ENCODE assay signal across 8 mouse cellular contexts in the genomic region with DNA sequence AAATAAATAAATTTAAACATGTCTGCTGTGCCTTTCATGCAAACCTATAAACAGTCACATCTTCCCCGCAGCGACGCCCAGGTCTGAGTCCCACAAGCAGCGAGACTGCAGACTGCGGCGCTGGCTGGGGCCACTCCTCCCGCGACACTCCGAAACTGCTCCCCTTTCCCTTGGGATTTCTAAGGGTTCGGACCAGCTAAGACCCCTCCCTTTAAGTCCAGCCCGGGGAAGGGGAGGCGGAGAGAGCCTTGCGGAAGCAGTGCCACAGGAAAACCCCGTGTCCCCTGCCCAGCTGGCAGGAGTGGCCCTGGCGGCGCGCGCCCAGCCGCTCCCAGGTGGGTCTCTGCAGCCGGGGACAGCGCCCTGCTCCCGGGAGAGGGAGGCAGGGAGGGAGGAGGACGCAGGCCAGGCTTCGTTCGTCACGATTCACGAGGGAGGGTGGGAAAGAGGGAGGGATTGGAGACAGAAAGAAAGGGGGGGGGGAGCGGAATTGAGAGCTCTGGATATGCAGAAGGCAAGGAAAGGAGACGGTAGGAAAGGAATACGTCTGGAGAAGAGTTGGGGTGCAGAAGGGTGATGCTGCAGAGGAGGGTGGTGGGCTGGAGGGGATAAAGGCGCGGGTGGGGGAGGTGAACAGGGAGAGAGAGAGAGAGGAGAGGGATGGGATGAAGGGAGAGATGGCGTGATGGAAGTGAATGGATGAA. TPM values are rescaled to one million over a fixed set of nuclear protein-coding genes. Genes with fewer than 3 reads are reported as not detected.
DNase-seq lines count a peak whose midpoint lies in the region; ATAC-seq and TF ChIP-seq lines count a peak whose summit lies in the region.

No protein-coding gene starts in this region.

- in situ Hi-C loops in ES-E14 (cut with MboI; ENCODE audit: low sequenced_read_pairs in 2 of 2, unreplicated experiment in 2 of 2): no loop called here

- WGBS in forebrain, embryonic 10.5 days: under 1% methylated on average over 33 of the region's 33 CpGs
- WGBS in heart, embryonic 15.5 days: 1% methylated on average over 33 of the region's 33 CpGs
- under 1% methylated on average over 33 of the region's 33 CpGs for WGBS in liver, embryonic 15.5 days (ENCODE audit: insufficient replicate concordance)
- WGBS in neural tube, embryonic 11.5 days: under 1% methylated on average over 33 of the region's 33 CpGs

- peaks cover 2% of the 10 kb centered on the region; the same call in 1 of the 2 replicates for H3K36me3 ChIP-seq in ES-E14 (ENCODE audit: control insufficient read depth, insufficient read depth, low read length, poor library complexity, severe bottlenecking)
- 0 out of 2 replicates have a peak, but pooled peaks cover 3% of the 10 kb centered on the region for H3K36me3 ChIP-seq in forebrain, embryonic 10.5 days (replicated peaks)
- no peaks in the 10 kb centered on the region for H3K36me3 ChIP-seq in heart, embryonic 15.5 days
- H3K36me3 ChIP-seq in liver, embryonic 15.5 days (replicated peaks): no peaks in the 10 kb centered on the region
- no peaks in the 10 kb centered on the region for H3K36me3 ChIP-seq in neural tube, embryonic 11.5 days (ENCODE audit: control insufficient read depth, insufficient read depth, low read length)

- no peaks in the 10 kb centered on the region for H3K9me3 ChIP-seq in ES-E14 (ENCODE audit: control insufficient read depth, insufficient read depth, low read depth, low read length)
- no peaks in the 10 kb centered on the region for H3K9me3 ChIP-seq in forebrain, embryonic 10.5 days
- H3K9me3 ChIP-seq in heart, embryonic 15.5 days (replicated peaks): no peaks in the 10 kb centered on the region
- no peaks in the 10 kb centered on the region for H3K9me3 ChIP-seq in liver, embryonic 15.5 days (replicated peaks)
- no peaks in the 10 kb centered on the region for H3K9me3 ChIP-seq in neural tube, embryonic 11.5 days (ENCODE audit: control insufficient read depth, low read length)

- no peak for DNase-seq in ES-E14 (ENCODE audit: low read depth, low spot score)
- DNase-seq in brain, embryonic 18.5 days (ENCODE audit: low read depth, low spot score): peak; percentile 81
- peak; percentile 54 for DNase-seq in forebrain, embryonic 10.5 days (ENCODE audit: extremely low spot score, low spot score)
- DNase-seq in kidney, postnatal 10 days: peak; percentile 83
- peak; percentile 63 for DNase-seq in neural tube, embryonic 11.5 days (ENCODE audit: low spot score)
- peak; percentile 76 for DNase-seq in testis, postnatal 10 days (ENCODE audit: low spot score)

- peak; percentile 37 for ATAC-seq in heart, embryonic 15.5 days (replicated peaks; ENCODE audit: insufficient number of reproducible peaks, insufficient read depth, low FRiP score, low read depth)
- ATAC-seq in liver, embryonic 15.5 days (ENCODE audit: insufficient read depth): no peak
- peak; percentile 54 for ATAC-seq in neural tube, embryonic 11.5 days (ENCODE audit: insufficient read depth, low FRiP score, low TSS enrichment)

- peaks cover 3% of the 10 kb centered on the region in 2 experiments; a peak in 2 of 4 replicates for H3K4me1 ChIP-seq in ES-E14 (ENCODE audit: control insufficient read depth in 2 of 2, insufficient read depth in 2 of 2, low read length in 2 of 2, poor library complexity in 1 of 2)
- H3K4me1 ChIP-seq in forebrain, embryonic 10.5 days: peaks cover 27% of the 10 kb centered on the region
- peaks cover 19% of the 10 kb centered on the region for H3K4me1 ChIP-seq in heart, embryonic 15.5 days (replicated peaks)
- peaks cover 21% of the 10 kb centered on the region for H3K4me1 ChIP-seq in liver, embryonic 15.5 days (replicated peaks)
- H3K4me1 ChIP-seq in neural tube, embryonic 11.5 days (ENCODE audit: control insufficient read depth, insufficient read depth, low read length): peaks cover 3% of the 10 kb centered on the region; the same call in 1 of the 2 replicates

- peaks cover 20% of the 10 kb centered on the region for H3K27me3 ChIP-seq in forebrain, embryonic 10.5 days (ENCODE audit: poor library complexity, severe bottlenecking)
- peaks cover 3% of the 10 kb centered on the region for H3K27me3 ChIP-seq in heart, embryonic 15.5 days
- H3K27me3 ChIP-seq in liver, embryonic 15.5 days: peaks cover 30% of the 10 kb centered on the region
- no peaks in the 10 kb centered on the region for H3K27me3 ChIP-seq in neural tube, embryonic 11.5 days (ENCODE audit: control insufficient read depth, insufficient read depth, low read length)

- no peak overlapping the region for H3K27ac ChIP-seq in ES-E14 (ENCODE audit: insufficient read depth, low read depth, low read length, poor library complexity, severe bottlenecking)
- H3K27ac ChIP-seq in forebrain, embryonic 10.5 days: peak overlapping the region; percentile 87
- peak overlapping the region; percentile 93 for H3K27ac ChIP-seq in heart, embryonic 15.5 days
- no peak overlapping the region for H3K27ac ChIP-seq in liver, embryonic 15.5 days (replicated peaks)
- H3K27ac ChIP-seq in neural tube, embryonic 11.5 days (ENCODE audit: low read depth, low read length): peak overlapping the region; percentile 78

- peak overlapping the region; percentile 90 for H3K4me2 ChIP-seq in heart, embryonic 15.5 days
- H3K4me2 ChIP-seq in liver, embryonic 15.5 days: peak overlapping the region; percentile 98
- peak overlapping the region; percentile 93 for H3K4me2 ChIP-seq in neural tube, embryonic 11.5 days (ENCODE audit: low read depth)

- H3K9ac ChIP-seq in ES-E14 (ENCODE audit: insufficient read depth, low read depth, low read length, poor library complexity, severe bottlenecking): peak overlapping the region; percentile 72
- peak overlapping the region; percentile 86 for H3K9ac ChIP-seq in heart, embryonic 15.5 days
- peak overlapping the region; percentile 62 for H3K9ac ChIP-seq in liver, embryonic 15.5 days
- peak overlapping the region; percentile 65 for H3K9ac ChIP-seq in neural tube, embryonic 11.5 days (ENCODE audit: low read length)

- H3K4me3 ChIP-seq in ES-E14 (ENCODE audit: insufficient read depth in 1 of 2, low read depth in 1 of 2, low read length in 2 of 2, poor library complexity in 1 of 2, severe bottlenecking in 1 of 2): peak overlapping the region; percentile 90 to 96
- peak overlapping the region; percentile 88 for H3K4me3 ChIP-seq in forebrain, embryonic 10.5 days
- peak overlapping the region; percentile 91 for H3K4me3 ChIP-seq in heart, embryonic 15.5 days
- peak overlapping the region; percentile 70 for H3K4me3 ChIP-seq in liver, embryonic 15.5 days (replicated peaks)
- peak overlapping the region; percentile 68 for H3K4me3 ChIP-seq in neural tube, embryonic 11.5 days (ENCODE audit: low read depth, low read length)

TF ChIP-seq in ES-E14, 5 proteins besides CTCF, POLR2A, EP300 and RAD21:
- TF ChIP-seq ZNF384 (IDR thresholded peaks at IDR 0.05; ENCODE audit: low read depth, low read length) (no peak), HCFC1 (IDR thresholded peaks at IDR 0.05; ENCODE audit: borderline replicate concordance, insufficient read depth, low read length) (no peak), ZC3H11A (IDR thresholded peaks at IDR 0.05; ENCODE audit: borderline replicate concordance, low read depth, low read length) (no peak), CHD2 (IDR thresholded peaks at IDR 0.05; ENCODE audit: low read depth, low read length) (no peak), MAFK (IDR thresholded peaks at IDR 0.05; ENCODE audit: insufficient read depth, low read depth, low read length) (no peak)

RNA-seq across cellular contexts. Expression of a gene that starts 0.8 kb away (rescaled TPM):
- 4.0 and 6.6 TPM in 2 replicates for total RNA-seq in ES-E14 (2012; rRNA removed)
- polyA plus RNA-seq in forebrain, embryonic 10.5 days (2016; fragmentation: Nextera tagmentation; extraction: Ambion mirVana): 18.7 and 20.8 TPM in 2 replicates
- 23.8 and 28.3 TPM in 2 replicates for polyA plus RNA-seq in heart, embryonic 15.5 days (2015; fragmentation: Nextera tagmentation; extraction: Ambion mirVana)
- 2.4 and 2.5 TPM in 2 replicates for polyA plus RNA-seq in liver, embryonic 15.5 days (2015; fragmentation: Nextera tagmentation; extraction: Ambion mirVana)
- 74.0 and 89.9 TPM in 2 replicates for polyA plus RNA-seq in neural tube, embryonic 11.5 days (2014; fragmentation: Nextera tagmentation; extraction: Ambion mirVana)

RNA-seq across cellular contexts. Expression of a gene that starts 29.7 kb away (rescaled TPM):
- total RNA-seq in ES-E14 (2012; rRNA removed): 65.3 and 90.0 TPM in 2 replicates
- polyA plus RNA-seq in forebrain, embryonic 10.5 days (2016; fragmentation: Nextera tagmentation; extraction: Ambion mirVana): 22.8 and 25.3 TPM in 2 replicates
- 43.0 and 57.4 TPM in 2 replicates for polyA plus RNA-seq in heart, embryonic 15.5 days (2015; fragmentation: Nextera tagmentation; extraction: Ambion mirVana)
- polyA plus RNA-seq in liver, embryonic 15.5 days (2015; fragmentation: Nextera tagmentation; extraction: Ambion mirVana): 8.5 and 11.6 TPM in 2 replicates
- polyA plus RNA-seq in neural tube, embryonic 11.5 days (2014; fragmentation: Nextera tagmentation; extraction: Ambion mirVana): 17.0 and 17.2 TPM in 2 replicates

Comparison
In these comparisons a context has a peak if more than half of its experiments do, and no peak if none do; other contexts are left out.
1. H3K27ac ChIP-seq: peak in forebrain, embryonic 10.5 days (single experiment), heart, embryonic 15.5 days (single experiment) and neural tube, embryonic 11.5 days (single experiment); none in ES-E14 (single experiment) and liver, embryonic 15.5 days (single experiment).
2. Peak in every context shown above with its lines, with median percentiles within 50 percentile points of each other: H3K4me3 ChIP-seq, H3K9ac ChIP-seq and H3K4me2 ChIP-seq.